Mouse (Mus musculus) monocyte, adult 5-6 weeks (primary cell): Measurements from ENCODE around the gene Jam3. TPM values are rescaled to one million over a fixed set of nuclear protein-coding genes. Genes with fewer than 3 reads are reported as not detected.

Source experiments
- ATAC-seq: fragments of 153-309, 156-312 bp; replicated peaks from 2 replicates; pipeline ENCODE4 v1.8.0; 2017; ENCODE audit warnings: mild to moderate bottlenecking; ENCODE audit not compliant: low TSS enrichment, insufficient number of reproducible peaks, severe bottlenecking, poor library complexity, low FRiP score
- total RNA-seq: library from RNA; stranded (forward); fragments of 200-1000, 200-491, 200-594 nt; gene quantifications from 3 replicates; pipeline ENCODE4 v1.2.3, GENCODE M21; 2017

The Jam3 gene
- total RNA-seq, 1 experiment from 2014 or later, result 1.0 TPM

DNA sequence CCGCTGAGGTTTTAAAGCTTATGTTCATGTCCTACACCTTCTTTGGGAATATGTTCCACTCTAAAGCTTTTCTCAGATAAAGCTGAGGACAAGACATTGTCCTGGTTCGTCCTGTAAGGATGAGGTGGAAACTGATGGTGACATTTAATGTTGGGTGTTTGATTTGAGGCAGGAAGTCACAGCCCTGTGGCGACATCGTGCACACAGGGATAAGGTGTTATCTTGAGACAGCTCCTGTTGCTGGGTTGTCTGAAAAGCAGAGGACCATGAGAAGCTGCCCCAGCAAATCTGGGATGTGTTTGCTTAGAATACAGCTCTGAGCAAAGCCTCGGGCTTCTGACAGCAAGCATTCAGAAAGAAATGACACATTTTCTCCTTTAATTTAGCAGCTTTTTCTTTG, 69.0 kb downstream of the Jam3 start:
- no peak for ATAC-seq

DNA sequence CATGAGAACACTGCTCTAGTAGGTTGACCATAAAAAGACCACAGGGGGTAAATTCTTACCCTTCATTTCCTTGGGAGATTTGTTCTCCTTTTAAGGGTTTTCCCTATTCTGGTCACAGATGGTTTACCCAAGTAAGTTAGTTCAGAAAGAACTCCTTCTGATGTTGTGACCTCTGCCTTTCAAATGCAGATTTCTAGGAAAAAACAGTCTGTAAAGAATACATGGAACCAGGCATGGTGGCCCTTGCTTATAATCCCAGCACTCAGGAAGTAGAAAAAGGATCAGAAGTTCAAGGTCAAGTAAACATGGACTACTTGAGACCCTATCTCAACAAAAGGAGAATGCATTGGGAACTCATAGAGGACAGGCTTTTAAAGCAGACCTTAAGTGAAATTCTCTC, 79.4 kb downstream of the Jam3 start:
- ATAC-seq, result no peak

DNA sequence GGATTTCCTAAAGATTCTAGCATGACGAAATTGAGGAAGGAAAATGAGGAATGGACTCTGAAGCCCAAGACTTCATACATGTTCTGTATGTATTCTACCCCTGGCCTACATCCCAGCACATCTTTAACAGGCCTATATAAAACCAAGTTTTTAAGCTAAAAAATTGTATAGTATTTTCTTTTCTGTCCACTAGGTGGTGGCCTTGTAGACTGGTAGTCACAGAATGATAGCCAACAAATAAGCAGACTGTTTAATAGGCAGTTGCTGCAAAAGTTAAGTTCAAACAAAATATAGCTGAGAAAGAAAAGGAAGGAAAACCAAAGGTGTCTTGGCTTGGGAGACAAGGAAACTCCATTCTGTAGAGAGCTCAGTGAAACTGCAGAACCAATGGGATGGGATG, 80.5 kb downstream of the Jam3 start:
- no peak for ATAC-seq

DNA sequence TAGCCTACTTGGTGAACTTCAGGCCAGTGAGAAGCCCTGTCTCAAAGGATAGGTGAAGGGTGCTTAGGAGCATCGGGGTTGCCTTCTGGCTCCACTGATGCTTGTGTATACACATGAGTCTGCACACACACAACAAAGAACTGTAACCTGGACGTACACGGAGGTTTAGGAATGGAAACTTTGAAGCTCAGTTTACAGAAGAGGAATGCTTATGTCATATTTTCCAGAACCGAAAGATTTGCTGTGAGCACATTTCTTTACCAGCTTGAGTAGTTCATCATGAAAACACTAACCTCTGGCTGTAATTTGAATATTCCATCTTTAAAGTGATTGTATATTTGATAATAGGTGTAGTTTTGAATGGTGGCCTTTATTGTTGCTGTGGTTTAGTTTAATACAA, 84.3 kb downstream of the Jam3 start:
- no peak for ATAC-seq

DNA sequence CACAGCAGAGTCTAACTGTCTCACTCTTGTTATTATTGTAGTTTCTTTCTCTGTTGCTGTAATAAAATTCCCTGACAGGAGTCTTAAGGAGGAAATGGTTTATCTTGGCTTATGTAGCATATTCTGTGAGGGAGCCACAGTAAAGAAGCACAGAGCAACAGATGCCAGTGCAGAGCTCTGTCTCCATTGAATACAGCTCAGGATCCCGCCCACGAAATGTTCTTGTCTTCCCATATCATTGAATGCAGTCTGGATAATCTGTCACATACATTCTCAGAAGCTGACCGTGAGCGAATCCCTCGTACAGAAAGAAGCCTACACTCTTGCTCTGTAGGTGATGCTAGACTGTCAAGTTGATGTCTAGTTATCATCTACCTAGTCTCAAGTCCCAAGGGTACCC, 96.9 kb downstream of the Jam3 start:
- ATAC-seq, result no peak

DNA sequence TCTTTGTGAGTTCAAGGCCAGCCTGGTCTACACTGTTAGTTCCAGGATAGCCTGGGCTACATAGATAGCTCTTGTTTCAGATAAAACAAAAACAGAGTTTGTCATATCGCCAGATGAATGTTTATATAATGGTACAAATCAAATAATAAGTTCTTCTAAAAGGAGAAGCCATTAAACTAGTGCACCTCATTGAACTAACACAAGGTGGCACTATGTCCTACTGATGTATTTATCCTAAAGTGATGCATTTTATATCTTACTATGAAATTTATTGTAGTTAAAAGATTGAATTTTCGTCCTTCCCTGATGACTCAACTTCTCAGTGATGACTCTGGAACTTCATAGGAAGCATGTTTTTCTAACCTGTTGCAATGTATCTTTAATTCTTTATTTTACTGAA, 105.7 kb downstream of the Jam3 start:
- no peak for ATAC-seq

Other genes with a start within 250 kb of the Jam3 start
- gene Gm1110, start 232.3 kb downstream of the Jam3 start, total RNA-seq, result not detected in 3 replicates
- 14.9 to 24.0 TPM (median 22.7 TPM) in 3 replicates for gene Acad8, start 155.9 kb downstream of the Jam3 start, total RNA-seq
- 7.9 to 23.6 TPM (median 17.4 TPM) in 3 replicates for gene Thyn1, start 155.7 kb downstream of the Jam3 start, total RNA-seq
- gene Vps26b, start 125.4 kb downstream of the Jam3 start, total RNA-seq, result 29.7 to 54.2 TPM (median 35.5 TPM) in 3 replicates
- gene Ncapd3, start 125.2 kb downstream of the Jam3 start, total RNA-seq, result 17.1 to 33.8 TPM (median 20.8 TPM) in 3 replicates
- 0.10 TPM in 1 of 3 replicates, not detected in the others for gene Igsf9b, start 143.8 kb upstream of the Jam3 start, total RNA-seq
- not detected in 3 replicates for gene Spata19, start 241.4 kb upstream of the Jam3 start, total RNA-seq